Mouse (Mus musculus) urinary bladder, adult 2 months (tissue): ENCODE data around the gene Jmjd1c. TPM values are rescaled to one million over a fixed set of nuclear protein-coding genes. Genes with fewer than 3 reads are reported as not detected.

ENCODE experiments used
- DNase-seq: peaks from one replicate; pipeline ENCODE4 v3.0.0; 2022; ENCODE audit warnings: low spot score
- polyA plus RNA-seq: library from polyadenylated mRNA; depleted of rRNA; stranded (reverse); fragments of >200 nt; gene quantifications from 2 replicates; pipeline ENCODE4 v1.2.3, GENCODE M21; 2012

The Jmjd1c gene
- polyA plus RNA-seq, 1 experiment: 28.3 TPM

DNA sequence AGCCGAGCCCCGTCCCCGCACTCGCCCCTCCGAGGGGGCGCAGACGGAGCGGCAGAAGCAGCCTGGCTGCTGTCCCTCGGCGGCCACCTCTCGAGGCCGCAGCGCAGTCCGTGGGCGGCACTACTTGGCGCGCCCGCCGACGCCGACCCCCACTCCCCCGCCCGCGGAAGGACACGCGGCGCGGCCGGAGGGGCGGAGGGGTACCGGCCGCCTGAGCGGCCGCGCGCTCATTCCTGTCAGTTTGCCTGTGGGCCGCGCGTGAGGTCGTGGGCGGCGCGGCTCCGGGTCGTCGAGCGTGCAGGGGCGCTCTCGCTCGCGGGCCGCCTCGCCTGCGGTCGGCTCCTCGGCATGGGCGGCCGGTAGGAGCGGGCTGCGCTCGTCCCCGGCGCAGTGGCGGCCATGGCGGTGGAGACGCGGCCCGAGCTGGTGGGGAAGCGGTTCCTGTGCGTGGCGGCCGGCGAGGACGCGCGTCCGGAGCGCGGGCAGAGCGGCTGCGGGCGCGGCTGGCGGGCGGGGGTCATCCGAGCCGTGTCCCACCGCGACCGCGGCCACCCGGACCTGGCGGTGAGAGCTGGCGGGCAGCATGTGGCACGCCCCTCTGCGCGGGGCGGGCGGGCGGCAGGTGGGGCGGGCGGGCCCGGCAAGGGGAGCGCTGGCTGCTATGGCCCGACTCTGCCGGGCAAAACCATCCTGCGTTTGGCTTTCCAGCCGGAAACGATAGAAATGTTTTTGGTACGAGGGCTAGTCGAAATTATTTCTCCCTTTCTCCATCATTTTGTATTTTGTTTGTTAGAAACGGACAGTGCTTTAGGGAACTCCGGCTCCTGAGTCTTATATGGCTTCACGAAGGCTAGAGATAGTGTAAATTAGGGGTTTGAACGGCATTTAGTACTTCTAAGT, 31.2 kb downstream of the Jmjd1c start:
- peak; percentile 58 for DNase-seq

DNA sequence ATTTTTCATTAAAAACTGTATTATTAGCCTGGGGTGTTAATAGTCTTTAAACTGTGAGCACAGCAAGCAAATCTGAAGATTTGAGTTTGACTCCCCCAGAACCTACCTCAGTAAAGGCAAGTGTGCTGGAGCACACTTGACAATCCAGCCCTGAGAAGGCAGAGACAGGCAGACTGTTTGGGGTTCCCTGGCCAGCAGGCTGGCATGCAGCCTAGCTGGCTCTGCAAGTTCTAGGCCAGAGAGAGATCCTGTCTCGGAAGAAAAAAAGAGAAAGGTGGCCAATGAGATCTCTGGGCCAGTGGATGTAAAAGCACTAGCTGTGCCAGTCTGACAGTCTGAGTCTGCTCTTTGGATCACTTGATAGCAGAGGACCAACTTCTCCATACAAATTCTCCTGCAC, 33.6 kb downstream of the Jmjd1c start:
- DNase-seq: no peak

DNA sequence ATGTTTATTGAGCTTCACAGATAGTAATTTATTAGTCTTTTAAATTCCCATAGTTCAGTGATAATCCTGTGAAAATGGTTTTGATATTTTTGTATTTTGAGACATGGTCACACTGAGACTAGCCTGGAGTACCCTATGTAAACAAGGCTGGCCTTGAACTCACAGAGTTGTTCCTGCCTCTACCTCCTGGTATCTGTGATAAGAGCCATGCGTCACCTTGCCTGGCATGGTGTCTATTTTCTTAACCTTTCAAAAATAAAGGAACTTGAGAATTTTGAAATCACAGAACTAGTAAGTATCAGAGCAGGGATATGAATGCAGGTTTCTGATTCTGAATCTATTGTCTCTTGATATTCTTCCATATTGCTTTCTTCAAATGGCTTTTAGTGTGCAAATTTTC, 35.8 kb downstream of the Jmjd1c start:
- no peak for DNase-seq

DNA sequence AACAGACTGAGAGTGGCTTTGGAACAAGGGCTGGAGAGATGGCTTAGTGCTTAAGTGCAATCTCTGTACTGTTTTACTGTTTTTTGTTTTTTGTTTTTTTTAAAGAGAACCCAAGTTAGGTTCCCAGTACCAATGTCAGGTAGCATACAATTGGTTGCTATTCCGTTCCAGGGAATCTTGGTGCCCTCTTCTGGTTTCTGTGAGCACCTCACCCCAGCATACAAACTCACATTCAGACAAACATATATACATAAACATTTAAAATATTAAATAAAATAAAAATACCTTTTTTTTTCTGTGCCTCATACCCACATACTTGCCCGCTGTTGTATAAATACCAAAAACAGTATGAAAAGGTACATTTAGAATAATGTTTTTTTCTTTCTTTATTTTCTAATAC, 38.4 kb downstream of the Jmjd1c start:
- no peak for DNase-seq

DNA sequence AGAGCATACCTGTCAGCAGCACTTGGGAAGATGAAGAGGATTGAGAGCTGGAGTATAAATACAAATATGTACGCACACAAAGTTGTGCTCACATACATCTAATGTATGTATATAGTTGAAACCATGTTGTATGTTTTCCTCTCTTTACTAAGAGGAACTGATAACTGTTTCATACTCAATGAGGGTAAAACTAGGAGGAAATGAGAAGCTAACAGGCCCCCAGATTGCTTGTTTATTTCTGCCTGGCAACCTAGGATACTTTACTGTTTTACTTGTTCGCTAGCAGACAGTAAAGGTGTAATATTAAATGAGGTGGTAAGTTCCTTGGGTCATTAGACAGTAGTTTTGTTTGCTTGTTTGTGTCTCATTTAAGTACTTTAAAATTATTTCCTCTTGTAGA, 41.5 kb downstream of the Jmjd1c start:
- no peak for DNase-seq

DNA sequence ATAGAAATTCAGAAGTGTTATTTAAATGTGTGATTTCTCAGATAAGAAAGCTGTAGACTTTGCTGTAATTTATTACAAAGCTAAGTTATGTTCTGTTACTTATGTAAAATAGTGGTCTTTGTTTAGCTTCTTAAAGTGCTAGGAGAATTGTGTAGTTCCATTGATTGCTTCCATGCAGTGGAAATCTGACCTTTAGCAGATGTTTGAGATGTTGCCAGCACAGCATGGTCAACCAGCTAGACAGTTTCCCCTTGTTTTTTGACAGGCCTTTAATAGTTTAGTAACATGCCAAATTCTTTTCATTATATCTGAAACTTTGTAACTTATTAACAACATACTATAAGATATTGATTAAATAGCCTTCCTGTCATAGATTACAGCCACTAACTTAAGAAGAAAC, 47.7 kb downstream of the Jmjd1c start:
- DNase-seq: no peak

DNA sequence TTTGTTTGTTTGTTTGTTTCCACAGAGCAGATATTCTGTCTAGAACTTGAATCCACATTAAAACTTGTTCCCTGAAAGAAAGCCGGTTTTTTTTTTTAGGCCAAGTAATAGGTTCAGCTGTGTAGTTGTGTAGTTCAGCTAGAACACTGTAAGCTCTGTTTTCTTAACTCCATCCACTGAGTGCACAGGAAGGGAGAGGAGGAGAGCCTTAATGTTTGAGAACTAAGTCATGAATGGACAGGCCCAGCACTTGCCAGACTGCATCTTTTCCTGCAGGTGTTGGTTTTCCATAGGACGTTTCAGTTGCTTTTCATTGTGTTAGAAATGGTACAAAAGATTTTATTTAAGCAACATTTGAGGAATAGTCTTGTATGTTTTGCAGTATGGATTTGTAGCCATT, 48.3 kb downstream of the Jmjd1c start:
- no peak for DNase-seq

DNA sequence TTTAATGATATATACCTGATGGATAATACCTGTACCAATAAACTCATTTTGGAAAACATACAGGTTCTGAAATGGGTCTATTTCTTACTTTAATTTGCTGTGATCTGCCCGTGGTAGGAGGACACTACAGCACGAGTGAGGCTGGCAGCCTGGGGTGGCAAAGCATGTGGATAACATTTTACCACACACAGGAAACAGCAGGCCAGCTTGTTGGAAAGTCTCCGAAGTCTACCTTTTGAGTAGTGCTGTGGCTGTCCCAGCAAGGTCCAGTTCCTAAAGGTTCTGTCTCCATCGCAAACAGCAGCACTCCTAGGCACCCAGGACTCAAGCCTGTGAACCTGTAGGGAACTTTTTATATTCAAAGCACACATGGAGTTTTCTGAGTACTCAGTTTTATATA, 49.7 kb downstream of the Jmjd1c start:
- no peak for DNase-seq

DNA sequence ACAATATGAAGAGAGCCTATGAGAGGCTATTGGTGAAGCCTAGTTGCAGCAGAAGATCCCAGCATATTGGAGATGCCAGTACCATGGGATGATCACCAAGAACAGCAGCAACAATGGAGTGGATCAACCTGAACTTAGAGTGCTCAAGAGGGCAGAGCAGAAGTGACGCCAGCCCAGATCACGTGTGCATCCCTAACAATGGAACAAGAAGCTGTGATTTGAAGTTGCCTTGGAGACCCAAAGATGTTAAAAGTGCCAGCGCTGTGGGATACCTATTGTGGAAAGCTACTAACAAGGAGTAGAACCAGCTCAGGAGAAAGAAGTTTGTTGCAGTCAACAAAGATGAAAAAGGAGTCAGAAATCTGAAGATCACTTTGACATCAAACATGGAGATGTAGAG, 55.8 kb downstream of the Jmjd1c start:
- DNase-seq: no peak

DNA sequence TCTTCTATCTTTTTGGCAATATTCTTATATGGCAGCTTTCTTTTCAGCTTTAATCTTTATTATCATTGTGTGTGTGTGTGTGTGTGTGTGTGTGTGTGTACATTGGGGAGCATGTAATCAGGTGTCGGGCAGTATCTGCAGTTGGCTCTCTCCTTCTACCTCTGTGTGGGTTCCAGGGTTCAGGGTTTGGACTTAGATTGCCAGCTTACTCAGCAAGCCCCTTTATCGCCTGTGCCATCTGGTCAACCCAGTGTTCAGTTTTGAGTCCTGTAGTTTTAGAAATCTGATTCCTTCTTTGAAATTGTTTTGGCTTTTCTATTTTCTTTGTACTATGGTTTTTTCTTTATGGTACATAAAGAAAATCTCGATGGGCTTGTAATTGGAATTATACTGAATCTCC, 58.7 kb downstream of the Jmjd1c start:
- DNase-seq: no peak

DNA sequence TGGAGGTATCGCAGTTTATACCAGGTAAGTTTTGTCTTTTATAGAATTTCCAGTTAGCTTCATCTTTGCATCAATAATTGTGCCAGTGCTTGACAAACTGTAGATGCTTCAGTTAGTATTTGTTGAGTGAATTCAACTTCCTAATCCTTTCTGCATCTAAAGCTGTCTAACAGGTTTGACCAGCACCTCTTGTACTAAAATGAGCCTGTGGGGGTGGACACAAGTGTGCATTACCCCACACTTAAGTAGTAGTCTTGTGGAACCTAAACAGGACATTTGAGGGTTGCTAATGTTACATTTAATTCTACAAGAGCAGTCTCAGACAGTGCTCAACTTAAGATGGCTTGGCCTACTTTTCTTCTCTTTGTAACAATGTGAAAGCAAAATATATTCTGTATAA, 78.1 kb downstream of the Jmjd1c start:
- DNase-seq: no peak

DNA sequence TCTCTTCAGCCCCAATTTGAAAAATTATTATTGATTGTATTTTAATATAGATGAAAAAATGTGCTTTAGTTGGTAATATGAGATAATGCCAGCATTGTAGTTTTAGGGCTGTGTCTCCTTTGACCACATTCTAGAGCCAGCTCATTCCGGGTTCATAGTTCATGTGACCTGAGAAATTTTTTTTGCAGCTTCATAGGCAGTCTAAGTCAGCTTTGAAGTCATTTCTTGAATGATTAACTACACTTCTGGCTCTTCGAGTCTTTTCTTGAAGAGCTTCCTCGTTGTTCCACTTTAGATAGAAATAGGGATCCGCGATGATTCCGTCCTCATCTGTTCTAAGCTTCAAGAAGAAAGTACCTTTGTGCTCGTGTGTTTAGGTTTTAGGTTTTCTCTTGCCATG, 80.1 kb downstream of the Jmjd1c start:
- DNase-seq: no peak

DNA sequence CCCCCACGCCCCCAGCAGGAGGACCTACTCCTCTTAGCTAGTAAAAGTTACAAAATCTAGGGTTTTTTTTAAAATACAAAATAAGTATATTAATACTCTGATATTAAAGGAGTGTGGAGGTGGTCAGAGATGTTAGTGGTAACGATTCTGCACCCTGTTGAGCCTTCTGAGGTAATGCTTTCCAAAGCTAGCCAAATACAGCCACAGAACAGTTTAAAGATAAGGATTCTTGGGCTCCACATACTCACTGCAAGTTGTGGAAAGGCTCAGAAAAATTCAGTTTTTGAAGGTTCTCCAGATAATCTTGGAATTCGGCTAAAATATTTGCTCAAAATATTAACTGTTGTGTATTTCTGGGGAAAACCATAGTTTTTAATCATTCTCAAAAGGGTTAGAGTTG, 81.0 kb downstream of the Jmjd1c start:
- no peak for DNase-seq

DNA sequence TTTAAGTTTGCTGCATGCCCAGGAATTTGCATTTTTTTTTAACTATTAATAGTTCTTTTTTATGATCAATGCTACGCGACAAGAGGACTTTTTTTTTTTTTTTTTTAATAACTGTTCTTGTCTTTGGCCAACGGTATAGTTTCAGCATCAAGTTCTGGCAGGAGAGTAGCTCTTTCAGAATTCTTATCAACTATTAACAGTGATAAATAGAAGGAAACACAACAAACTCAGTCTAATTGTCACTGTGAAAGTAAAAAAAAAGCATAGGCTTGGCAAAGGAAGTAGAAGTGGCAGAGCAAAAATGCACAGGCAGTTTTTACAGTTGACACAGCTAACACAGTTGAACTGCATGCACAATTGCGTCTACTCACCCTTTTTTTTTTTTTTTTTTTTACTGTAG, 81.5 kb downstream of the Jmjd1c start:
- no peak for DNase-seq

DNA sequence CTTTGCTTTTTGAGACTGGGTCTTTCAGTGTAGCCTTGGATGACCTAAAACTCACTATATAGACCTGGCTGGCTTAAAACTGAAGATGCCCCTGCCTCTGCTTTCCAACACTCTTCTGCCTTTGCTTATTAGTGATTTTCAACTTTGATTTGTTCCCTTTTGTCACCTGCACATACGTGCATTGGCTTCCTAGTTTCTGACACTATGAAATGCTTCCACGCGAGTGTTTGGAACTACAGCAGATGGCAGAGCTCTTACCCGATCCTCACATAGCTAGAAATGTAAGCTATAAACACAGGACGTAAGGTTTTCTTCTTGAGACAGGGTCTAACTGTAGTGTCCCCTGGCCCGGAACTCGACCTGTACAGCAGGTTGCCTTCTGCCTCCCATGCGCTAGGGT, 84.1 kb downstream of the Jmjd1c start:
- no peak for DNase-seq

DNA sequence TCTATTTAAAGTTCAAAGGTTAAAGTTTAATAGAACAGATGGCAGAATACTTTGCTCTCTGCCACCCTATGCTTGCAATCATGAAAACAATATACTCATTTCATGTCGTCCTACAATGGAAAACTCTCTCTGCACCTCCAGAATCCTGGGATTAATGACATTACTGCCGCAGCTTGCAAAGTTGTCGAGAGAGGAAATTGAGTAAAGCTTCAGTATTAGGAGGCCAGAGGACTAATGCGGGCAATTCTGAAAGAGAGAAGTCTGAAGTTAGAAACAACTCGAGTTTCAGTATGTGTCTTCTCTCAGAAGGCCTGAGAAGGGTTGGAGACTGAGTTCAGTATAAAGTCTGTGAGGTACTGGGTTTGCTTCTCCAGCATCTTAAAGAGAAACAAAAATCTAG, 84.9 kb downstream of the Jmjd1c start:
- no peak for DNase-seq

DNA sequence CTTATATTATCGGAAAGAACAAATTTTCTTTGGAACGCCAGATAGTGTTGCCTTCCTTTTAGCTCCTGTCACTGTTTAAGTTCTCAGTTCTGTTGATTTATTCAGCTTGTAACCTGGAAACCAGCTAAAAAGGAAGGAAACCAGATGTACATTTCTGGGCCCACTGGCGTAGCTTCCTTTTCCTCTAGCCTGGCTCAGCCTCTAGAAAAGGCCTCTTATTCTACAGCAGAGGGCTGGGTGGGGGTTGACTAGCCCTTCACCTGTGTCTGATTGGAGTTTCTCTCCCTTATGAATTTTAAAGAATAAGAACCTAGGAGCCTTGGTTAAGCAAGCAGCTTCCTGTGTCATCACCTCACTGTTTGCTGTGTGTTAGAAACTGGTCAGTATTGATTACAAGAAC, 86.7 kb downstream of the Jmjd1c start:
- no peak for DNase-seq

DNA sequence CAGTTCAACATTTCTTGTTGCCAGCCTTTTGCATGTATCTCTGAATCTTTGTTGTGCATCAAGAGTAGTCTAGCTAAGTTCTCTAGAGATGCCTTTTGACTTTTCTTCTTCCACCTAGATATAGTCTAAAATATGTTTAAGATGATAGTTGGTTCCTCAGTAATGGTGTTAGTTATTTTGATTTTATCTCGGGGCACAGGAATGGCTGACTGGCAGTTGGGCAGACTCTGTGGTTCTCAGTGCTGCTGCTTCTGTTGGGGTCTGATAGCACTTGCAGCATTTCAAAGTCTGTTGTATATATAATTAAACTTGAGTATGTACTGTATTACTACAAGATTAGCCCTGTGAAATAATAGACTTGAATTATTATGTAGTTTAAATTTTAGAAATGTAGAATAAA, 87.2 kb downstream of the Jmjd1c start:
- DNase-seq: no peak

DNA sequence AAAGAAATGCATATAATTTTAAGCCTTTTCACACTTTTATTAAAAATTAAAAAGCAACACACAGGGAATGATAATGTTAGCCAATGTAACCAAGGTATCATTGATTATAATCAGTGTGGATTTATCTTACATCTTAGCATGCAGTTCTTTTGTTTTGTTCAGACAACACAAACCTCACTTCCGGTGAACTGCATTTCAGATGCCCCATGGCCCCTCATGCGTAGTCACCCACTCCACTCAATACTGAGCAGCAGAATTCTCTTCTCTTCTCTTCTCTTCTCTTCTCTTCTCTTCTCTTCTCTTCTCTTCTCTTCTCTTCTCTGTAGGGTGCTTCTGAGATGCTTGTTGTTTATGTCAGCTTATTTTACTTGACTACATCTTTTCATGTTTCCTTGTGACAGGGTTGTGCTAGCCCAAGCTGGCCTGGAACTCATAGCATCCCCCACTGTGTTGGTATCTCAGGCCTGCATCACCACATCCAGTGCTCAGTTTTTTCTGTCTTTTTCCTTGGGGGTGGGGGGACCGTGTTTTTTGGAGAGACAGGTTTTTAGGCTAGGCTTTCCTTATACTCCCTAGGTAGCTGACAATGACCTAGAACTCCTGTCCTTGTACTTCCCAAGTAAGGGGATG, 88.6 kb downstream of the Jmjd1c start:
- no peak for DNase-seq

DNA sequence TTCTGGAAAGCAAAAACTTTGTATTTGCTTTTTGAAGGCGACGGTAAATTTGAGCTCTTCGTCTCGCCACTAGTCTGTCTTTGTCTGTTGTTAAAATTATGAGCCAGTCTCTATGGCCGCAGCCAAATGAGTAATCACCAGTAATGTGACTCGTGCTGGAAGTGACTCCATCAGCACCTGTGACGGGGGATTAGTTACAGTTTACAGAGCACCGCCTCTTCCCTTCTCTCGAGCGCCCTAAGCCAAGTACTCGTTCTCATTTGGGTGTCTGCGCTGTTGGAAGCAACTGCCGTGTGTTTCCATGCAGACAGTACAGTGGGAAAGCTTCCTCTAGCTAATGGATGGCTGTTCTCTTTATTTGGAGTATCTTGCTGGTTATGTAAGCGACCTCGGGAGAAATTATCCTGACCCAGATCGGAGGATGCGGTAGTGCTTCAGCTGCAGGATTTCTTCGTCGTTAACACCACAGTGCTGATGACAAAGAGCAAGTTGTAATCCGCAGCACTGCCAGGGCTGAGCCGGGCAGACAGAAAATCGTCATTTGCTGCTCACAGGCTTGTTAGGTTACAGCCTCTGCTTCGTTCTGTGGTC, 89.7 kb downstream of the Jmjd1c start:
- peak; percentile 37 for DNase-seq

DNA sequence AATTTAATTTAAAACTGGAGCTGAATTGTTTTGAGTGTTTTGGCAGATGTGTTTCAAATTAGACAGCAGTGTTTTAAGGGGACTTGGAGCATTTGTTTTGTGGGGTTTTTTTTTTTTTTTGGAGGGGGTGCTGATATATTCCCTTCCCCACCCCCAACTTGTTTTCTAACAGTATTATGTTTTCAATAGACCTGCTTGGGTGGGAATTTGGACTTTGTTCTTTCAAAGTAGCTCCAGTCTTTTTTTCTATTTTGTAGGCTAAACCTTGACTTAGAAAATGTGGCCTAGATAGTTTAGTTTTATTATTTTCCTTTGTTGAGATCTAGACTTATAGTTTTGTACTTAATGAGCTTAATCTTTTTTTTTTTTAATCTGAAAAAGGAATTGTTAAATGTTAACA, 90.6 kb downstream of the Jmjd1c start:
- no peak for DNase-seq

DNA sequence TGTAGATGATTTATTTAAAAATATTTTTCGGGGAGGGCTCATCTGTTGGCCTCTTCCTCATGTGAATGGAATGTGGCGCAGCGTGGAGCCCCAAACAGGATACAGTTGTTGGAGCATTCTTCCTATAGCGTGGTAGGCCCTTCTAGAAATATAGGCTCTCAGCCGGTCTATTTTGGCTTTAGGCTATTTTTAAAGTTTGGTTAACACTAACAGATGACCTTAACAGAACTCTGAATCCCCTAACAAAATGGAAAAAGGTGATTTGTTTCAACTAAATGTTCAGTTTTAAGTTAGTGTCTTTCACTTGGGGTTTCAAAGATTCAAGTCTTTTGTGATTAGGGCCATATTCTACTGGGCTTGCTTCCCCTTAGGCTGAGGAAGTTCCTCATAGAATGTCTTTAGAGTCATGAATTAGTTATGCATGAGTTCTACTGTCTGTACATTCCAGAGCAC, 91.1 kb downstream of the Jmjd1c start:
- DNase-seq: no peak

DNA sequence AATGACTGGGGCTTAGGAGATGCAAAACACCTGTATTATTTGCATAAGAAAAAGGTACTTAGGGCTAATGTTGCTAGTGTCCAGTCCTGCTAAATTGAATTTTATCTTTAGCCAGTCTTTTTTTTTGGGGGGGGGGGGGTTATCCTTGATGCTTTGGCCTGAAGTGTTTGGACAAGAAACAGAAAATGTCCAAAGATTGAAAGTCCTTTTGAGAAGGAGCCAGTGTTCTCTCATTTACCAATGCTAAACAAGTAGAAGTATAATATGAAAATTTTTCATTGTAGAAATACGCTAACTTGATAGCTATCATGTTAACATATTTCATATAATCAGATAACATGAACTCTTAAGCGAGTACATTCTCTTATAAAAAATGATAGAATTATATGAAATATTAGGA, 92.0 kb downstream of the Jmjd1c start:
- no peak for DNase-seq
